Mouse (Mus musculus) intestine, embryonic 14.5 days (tissue): Measurements from ENCODE around the gene Rdh7. TPM values are rescaled to one million over a fixed set of nuclear protein-coding genes. Genes with fewer than 3 reads are reported as not detected.

Experiments
- ATAC-seq: fragments of 200-750 bp; cut with Nextera tagmentation; replicated peaks from 2 replicates; pipeline ENCODE4 v1.8.0; 2017; ENCODE audit warnings: low read depth, moderate number of reproducible peaks, moderate TSS enrichment, moderate library complexity; ENCODE audit not compliant: low FRiP score, low TSS enrichment
- DNase-seq: peaks from one replicate; pipeline ENCODE4 v3.0.0-alpha.2; 2018; ENCODE audit warnings: low spot score
- H3K27ac ChIP-seq: fragments of 300-500 bp; sonication (generic); 2 replicates; pipeline ENCODE4 v1.5.1; 2014; ENCODE audit warnings: low read depth, mild to moderate bottlenecking, control low read depth
- H3K27me3 ChIP-seq: fragments of 300-500 bp; sonication (generic); replicated peaks from 2 replicates; pipeline ENCODE4 v1.6.1; 2014; ENCODE audit warnings: low read length, control low read depth; ENCODE audit not compliant: control insufficient read depth, insufficient read depth
- H3K36me3 ChIP-seq: fragments of 300-500 bp; sonication (generic); 2 replicates; pipeline ENCODE4 v1.6.1; 2014; ENCODE audit warnings: low read length, control low read depth; ENCODE audit not compliant: control insufficient read depth, insufficient read depth
- H3K4me1 ChIP-seq: fragments of 300-500 bp; sonication (generic); replicated peaks from 2 replicates; pipeline ENCODE4 v1.6.1; 2014; ENCODE audit warnings: low read length, control low read depth, mixed read lengths; ENCODE audit not compliant: control insufficient read depth, insufficient read depth
- H3K4me2 ChIP-seq: fragments of 300-500 bp; sonication (generic); 2 replicates; pipeline ENCODE4 v1.6.1; 2014; ENCODE audit warnings: low read length
- H3K4me3 ChIP-seq: fragments of 300-500 bp; sonication (generic); 2 replicates; pipeline ENCODE4 v1.5.1; 2014; ENCODE audit warnings: low read depth, low read length, control low read depth, mixed read lengths
- H3K9ac ChIP-seq: fragments of 300-500 bp; sonication (generic); 2 replicates; pipeline ENCODE4 v1.6.1; 2014; ENCODE audit warnings: mild to moderate bottlenecking, low read length
- H3K9me3 ChIP-seq: fragments of 300-500 bp; sonication (generic); 2 replicates; pipeline ENCODE4 v1.6.1; 2016; ENCODE audit warnings: low read length, control low read depth; ENCODE audit not compliant: control insufficient read depth
- WGBS: fragments of 180-500 bp; shearing (Covaris S2); extraction: QIAGEN DNeasy Blood & Tissue Kit; methylation state at CpG from one replicate; pipeline ENCODE4 v1.1.7; 2014; 5-methylcytosine and 5-hydroxymethylcytosine counted together
- polyA plus RNA-seq: library from polyadenylated mRNA; unstranded; fragments of >200 nt; fragmentation: Nextera tagmentation; extraction: Ambion mirVana; gene quantifications from 2 replicates; pipeline ENCODE4 v1.2.1, GENCODE M21; 2014

Rdh7 gene
- polyA plus RNA-seq, 1 experiment from 2014 or later, result 0.14 TPM

GRCm38 (mm10) chr10:127879155-127879688 is 9.4 kb downstream of the Rdh7 start:
- no peak for DNase-seq
- peak; percentile 67 for ATAC-seq
- Histone ChIP-seq H3K9ac (no peak overlapping the region), H3K4me1 (peaks cover 5% of the 10 kb centered on the region; the same call in 1 of the 2 replicates), H3K9me3 (no peaks in the 10 kb centered on the region), H3K4me2 (peak overlapping the region; percentile 13; the same call in 1 of the 2 replicates), H3K27ac (peak overlapping the region; percentile 77; the same call in 1 of the 2 replicates), H3K4me3 (no peak overlapping the region), H3K27me3 (no peaks in the 10 kb centered on the region), H3K36me3 (no peaks in the 10 kb centered on the region)
- WGBS, result 63% methylated on average over 3 of the region's 3 CpGs

GRCm38 (mm10) chr10:127878262-127879057 is 10.2 kb downstream of the Rdh7 start:
- 52% methylated on average over 3 of the region's 3 CpGs for WGBS
- no peak overlapping the region for H3K9ac ChIP-seq
- peak overlapping the region; percentile 33 for H3K4me2 ChIP-seq

GRCm38 (mm10) chr10:127877681-127878080 is 10.9 kb downstream of the Rdh7 start:
- peak overlapping the region; percentile 33 for H3K4me2 ChIP-seq
- no peaks in the 10 kb centered on the region for H3K9me3 ChIP-seq
- H3K27me3 ChIP-seq, result no peaks in the 10 kb centered on the region
- H3K9ac ChIP-seq, result no peak overlapping the region
- H3K27ac ChIP-seq, result peak overlapping the region; percentile 77
- WGBS, result 25% methylated on average over 2 of the region's 2 CpGs
- H3K36me3 ChIP-seq, result no peaks in the 10 kb centered on the region
- H3K4me3 ChIP-seq, result no peak overlapping the region
- peaks cover 5% of the 10 kb centered on the region; the same call in 1 of the 2 replicates for H3K4me1 ChIP-seq
- ATAC-seq (peak; percentile 82), DNase-seq (peak; percentile 59)

More at GRCm38 (mm10) chr10:127878262-127879057, 10.2 kb downstream of the Rdh7 start:
- DNase-seq (peak; percentile 61), ATAC-seq (peak; percentile 88)
- H3K4me3 ChIP-seq, result no peak overlapping the region
- H3K27me3 ChIP-seq, result no peaks in the 10 kb centered on the region
- H3K4me1 ChIP-seq, result peaks cover 5% of the 10 kb centered on the region; the same call in 1 of the 2 replicates
- peak overlapping the region; percentile 77 for H3K27ac ChIP-seq
- H3K9me3 ChIP-seq, result no peaks in the 10 kb centered on the region
- H3K36me3 ChIP-seq, result no peaks in the 10 kb centered on the region

- no peak overlapping the region for H3K27ac ChIP-seq
- H3K9me3 ChIP-seq, result no peaks in the 10 kb centered on the region
- DNase-seq, result no peak
- H3K4me3 ChIP-seq, result no peak overlapping the region
- 64% methylated on average over 4 of the region's 4 CpGs for WGBS
- H3K9ac ChIP-seq, result no peak overlapping the region
- no peaks in the 10 kb centered on the region for H3K27me3 ChIP-seq
- no peak for ATAC-seq
- H3K36me3 ChIP-seq, result no peaks in the 10 kb centered on the region
- no peaks in the 10 kb centered on the region for H3K4me1 ChIP-seq
- H3K4me2 ChIP-seq, result no peak overlapping the region
Measured at GRCm38 (mm10) chr10:127872484-127872883, 16.1 kb downstream of the Rdh7 start.

- Histone ChIP-seq H3K9ac (no peak within 1 kb of the TSS), H3K4me1 (no peaks in the 10 kb centered on the region), H3K27ac (no peak within 1 kb of the TSS), H3K9me3 (no peaks in the 10 kb centered on the region), H3K36me3 (no peaks in the 10 kb centered on the region), H3K4me2 (no peak within 1 kb of the TSS), H3K27me3 (no peaks in the 10 kb centered on the region), H3K4me3 (no peak within 1 kb of the TSS)
- 79% methylated on average over 3 of the region's 3 CpGs for WGBS
- DNase-seq (no peak), ATAC-seq (no peak)
Measured at GRCm38 (mm10) chr10:127866232-127866631, 22.4 kb downstream of the Rdh7 start, which contains the start of gene Rdh16f2. Rdh16f2 (plus strand) TSS chr10:127866474.

GRCm38 (mm10) chr10:127864931-127865330 is 23.7 kb downstream of the Rdh7 start:
- Histone ChIP-seq H3K9me3 (no peaks in the 10 kb centered on the region), H3K36me3 (no peaks in the 10 kb centered on the region), H3K27ac (no peak overlapping the region), H3K4me1 (no peaks in the 10 kb centered on the region), H3K4me3 (no peak overlapping the region), H3K4me2 (no peak overlapping the region), H3K27me3 (no peaks in the 10 kb centered on the region), H3K9ac (no peak overlapping the region)
- DNase-seq, result no peak
- ATAC-seq, result no peak

- no peak for ATAC-seq
- no peak overlapping the region for H3K9ac ChIP-seq
Measured at GRCm38 (mm10) chr10:127856376-127856775, 32.2 kb downstream of the Rdh7 start.

GRCm38 (mm10) chr10:127849628-127850027 is 39.0 kb downstream of the Rdh7 start, which contains the start of gene Rdh19:
Rdh19 (plus strand) TSS chr10:127849928.
- no peak within 1 kb of the TSS for H3K9ac ChIP-seq
- no peak for DNase-seq
- H3K4me3 ChIP-seq, result no peak within 1 kb of the TSS
- H3K9me3 ChIP-seq, result no peaks in the 10 kb centered on the region
- H3K27me3 ChIP-seq, result no peaks in the 10 kb centered on the region
- H3K36me3 ChIP-seq, result no peaks in the 10 kb centered on the region
- no peaks in the 10 kb centered on the region for H3K4me1 ChIP-seq
- H3K4me2 ChIP-seq, result no peak within 1 kb of the TSS
- no peak for ATAC-seq
- WGBS, result 48% methylated on average over 1 of the region's 1 CpGs
- no peak within 1 kb of the TSS for H3K27ac ChIP-seq

More at GRCm38 (mm10) chr10:127856376-127856775, 32.2 kb downstream of the Rdh7 start:
- no peak overlapping the region for H3K4me3 ChIP-seq
- H3K27ac ChIP-seq, result no peak overlapping the region
- no peaks in the 10 kb centered on the region for H3K36me3 ChIP-seq
- H3K4me2 ChIP-seq, result no peak overlapping the region
- no peak for DNase-seq
- no peaks in the 10 kb centered on the region for H3K4me1 ChIP-seq
- no peaks in the 10 kb centered on the region for H3K9me3 ChIP-seq
- H3K27me3 ChIP-seq, result no peaks in the 10 kb centered on the region
